Mouse (Mus musculus) neural tube, embryonic 15.5 days (tissue): Measurements from ENCODE around the gene Bola2. TPM values are rescaled to one million over a fixed set of nuclear protein-coding genes. Genes with fewer than 3 reads are reported as not detected.
A peak's percentile ranks its signal among the peaks of the same experiment; 100 is the strongest.

Source experiments
- ATAC-seq: fragments of 200-750 bp; cut with Nextera tagmentation; 2 replicates; pipeline ENCODE4 v1.8.0; 2017; ENCODE audit warnings: mild to moderate bottlenecking, moderate TSS enrichment, moderate library complexity; ENCODE audit not compliant: low FRiP score
- H3K27ac ChIP-seq: fragments of 300-500 bp; sonication (generic); replicated peaks from 2 replicates; pipeline ENCODE4 v1.5.1; 2015; ENCODE audit warnings: mild to moderate bottlenecking, inconsistent platforms
- H3K27me3 ChIP-seq: fragments of 300-500 bp; sonication (generic); replicated peaks from 2 replicates; pipeline ENCODE4 v1.6.1; 2015; ENCODE audit warnings: inconsistent platforms
- H3K36me3 ChIP-seq: fragments of 300-500 bp; sonication (generic); 2 replicates; pipeline ENCODE4 v1.6.1; 2015; ENCODE audit warnings: inconsistent platforms
- H3K4me1 ChIP-seq: fragments of 300-500 bp; sonication (generic); 2 replicates; pipeline ENCODE4 v1.6.1; 2015; ENCODE audit warnings: inconsistent platforms
- H3K4me2 ChIP-seq: fragments of 300-500 bp; sonication (generic); 2 replicates; pipeline ENCODE4 v1.6.1; 2015; ENCODE audit warnings: inconsistent platforms, mild to moderate bottlenecking, moderate library complexity
- H3K4me3 ChIP-seq: fragments of 300-500 bp; sonication (generic); replicated peaks from 2 replicates; pipeline ENCODE4 v1.5.1; 2015; ENCODE audit warnings: mild to moderate bottlenecking, inconsistent platforms
- H3K9ac ChIP-seq: fragments of 300-500 bp; sonication (generic); replicated peaks from 2 replicates; pipeline ENCODE4 v1.6.1; 2015; ENCODE audit warnings: mild to moderate bottlenecking, inconsistent platforms
- H3K9me3 ChIP-seq: fragments of 300-500 bp; sonication (generic); replicated peaks from 2 replicates; pipeline ENCODE4 v1.6.1; 2016; ENCODE audit warnings: inconsistent platforms
- WGBS: fragments of 180-500 bp; shearing (Covaris S2); methylation state at CpG from one replicate; pipeline ENCODE4 v1.1.7; 2015; ENCODE audit warnings: mixed read lengths; 5-methylcytosine and 5-hydroxymethylcytosine counted together
- polyA plus RNA-seq: library from polyadenylated mRNA; unstranded; fragments of >200 nt; fragmentation: Nextera tagmentation; extraction: Ambion mirVana; gene quantifications from 2 replicates; pipeline ENCODE4 v1.2.1, GENCODE M21; 2015

Gene Bola2
- polyA plus RNA-seq, 1 experiment from 2014 or later, result 154 TPM

GRCm38 (mm10) chr7:126691676-126692075 is 3.5 kb upstream of the Bola2 start:
- Histone ChIP-seq H3K4me3 (no peak overlapping the region), H3K27ac (no peak overlapping the region), H3K4me2 (no peak overlapping the region), H3K9ac (no peak overlapping the region), H3K9me3 (no peaks in the 10 kb centered on the region), H3K4me1 (peaks cover 27% of the 10 kb centered on the region), H3K36me3 (peaks cover 19% of the 10 kb centered on the region), H3K27me3 (no peaks in the 10 kb centered on the region)
- no peak for ATAC-seq
- 79% methylated on average over 5 of the region's 5 CpGs for WGBS

GRCm38 (mm10) chr7:126692426-126692825 is 2.8 kb upstream of the Bola2 start:
- H3K4me2 ChIP-seq, result no peak overlapping the region
- H3K4me1 ChIP-seq, result peaks cover 35% of the 10 kb centered on the region
- H3K27ac ChIP-seq, result no peak overlapping the region
- 96% methylated on average over 26 of the region's 26 CpGs for WGBS
- no peak for ATAC-seq
- H3K36me3 ChIP-seq, result peaks cover 22% of the 10 kb centered on the region
- H3K9ac ChIP-seq, result no peak overlapping the region
- no peaks in the 10 kb centered on the region for H3K9me3 ChIP-seq
- H3K27me3 ChIP-seq, result no peaks in the 10 kb centered on the region
- no peak overlapping the region for H3K4me3 ChIP-seq

DNA sequence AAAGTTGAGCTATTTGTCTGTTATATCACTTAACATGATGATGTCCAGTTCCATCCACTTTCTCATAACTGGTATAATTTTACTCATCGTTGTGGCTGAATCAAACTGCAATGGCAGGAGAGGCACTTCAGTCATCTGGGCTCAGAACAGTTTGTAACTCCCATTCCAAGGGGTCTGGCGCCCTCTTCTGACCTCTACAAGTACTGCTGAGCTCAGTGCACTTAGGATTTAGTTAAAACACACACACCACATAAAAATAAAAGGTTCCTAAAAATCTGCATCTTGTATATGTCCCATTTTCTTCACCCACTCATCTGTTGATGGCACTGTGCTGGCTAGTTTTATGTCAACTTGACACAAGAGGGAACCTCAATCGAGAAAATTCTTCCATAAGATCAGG is 1.9 kb upstream of the Bola2 start:
- WGBS, result 26% methylated on average over 3 of the region's 3 CpGs
- H3K4me2 ChIP-seq, result peak overlapping the region; percentile 95

DNA sequence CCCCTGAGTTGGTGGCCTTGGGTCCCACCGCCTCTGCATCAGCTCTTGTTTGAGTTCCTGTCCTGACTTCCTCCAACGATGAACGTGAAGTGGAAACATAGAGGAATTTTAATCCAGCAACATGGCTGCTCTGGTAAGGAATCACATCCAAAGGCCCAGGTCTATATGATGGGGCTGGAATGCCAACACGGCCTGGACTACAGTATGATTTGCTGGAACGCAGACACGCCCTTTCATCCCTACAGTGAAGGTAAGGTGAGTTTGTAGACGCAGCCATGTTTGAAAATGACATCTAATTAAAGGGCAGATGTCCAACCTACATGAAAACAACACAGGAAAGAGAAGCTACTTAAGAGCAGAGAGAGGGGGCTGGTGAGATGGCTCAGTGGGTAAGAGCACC is 1.4 kb upstream of the Bola2 start:
- no peak for ATAC-seq
- H3K27me3 ChIP-seq, result no peaks in the 10 kb centered on the region
- H3K27ac ChIP-seq, result no peak overlapping the region
- 89% methylated on average over 7 of the region's 7 CpGs for WGBS
- peaks cover 41% of the 10 kb centered on the region for H3K4me1 ChIP-seq
- peak overlapping the region; percentile 88; the same call in 1 of the 2 replicates for H3K4me3 ChIP-seq
- peak overlapping the region; percentile 95 for H3K4me2 ChIP-seq
- H3K9ac ChIP-seq, result no peak overlapping the region
- H3K36me3 ChIP-seq, result peaks cover 29% of the 10 kb centered on the region
- no peaks in the 10 kb centered on the region for H3K9me3 ChIP-seq

More for the DNA sequence above, 1.9 kb upstream of the Bola2 start:
- no peak for ATAC-seq
- Histone ChIP-seq H3K27ac (no peak overlapping the region), H3K27me3 (no peaks in the 10 kb centered on the region), H3K4me1 (peaks cover 41% of the 10 kb centered on the region), H3K36me3 (peaks cover 26% of the 10 kb centered on the region), H3K9ac (no peak overlapping the region), H3K9me3 (no peaks in the 10 kb centered on the region), H3K4me3 (0 out of 2 replicates have a peak overlapping the region, but pooled peaks have one; percentile 3)

- H3K9ac ChIP-seq, result peak overlapping the region; percentile 97
- peaks cover 37% of the 10 kb centered on the region for H3K36me3 ChIP-seq
- peak overlapping the region; percentile 95 for H3K4me2 ChIP-seq
- H3K9me3 ChIP-seq, result no peaks in the 10 kb centered on the region
- WGBS, result 14% methylated on average over 10 of the region's 10 CpGs
- H3K4me1 ChIP-seq, result peaks cover 42% of the 10 kb centered on the region
- peak overlapping the region; percentile 97 for H3K27ac ChIP-seq
- H3K27me3 ChIP-seq, result no peaks in the 10 kb centered on the region
- no peak for ATAC-seq
- peak overlapping the region; percentile 88 for H3K4me3 ChIP-seq
Observed at GRCm38 (mm10) chr7:126694441-126695051, 655 bp upstream of the Bola2 start.

DNA sequence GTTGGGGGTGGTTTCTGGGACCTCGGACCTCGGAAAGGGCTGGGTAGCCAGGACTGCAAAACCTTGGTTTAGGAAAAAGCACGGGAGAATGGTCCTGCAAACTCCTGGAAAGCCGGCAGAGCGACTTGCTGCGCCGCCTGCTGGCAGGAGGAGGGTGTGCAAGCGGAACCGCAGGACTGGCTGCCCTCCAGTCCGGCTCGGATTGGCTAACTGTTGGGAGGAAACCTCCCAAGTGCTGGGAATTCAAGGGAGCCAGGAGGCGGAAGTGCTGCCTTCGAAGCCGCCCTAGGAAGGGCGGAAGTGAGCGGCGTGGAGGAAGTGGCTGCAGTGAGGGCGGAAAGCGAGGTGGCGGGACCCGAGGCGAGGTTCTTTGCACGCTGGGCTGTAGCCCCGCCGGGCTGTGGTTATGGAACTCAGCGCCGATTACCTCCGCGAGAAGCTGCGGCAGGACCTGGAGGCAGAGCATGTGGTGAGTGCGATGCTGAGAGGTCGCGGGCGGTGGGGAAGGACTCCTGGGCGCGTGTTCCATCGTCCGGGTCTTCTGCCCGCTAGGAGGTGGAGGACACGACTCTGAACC is 518 bp downstream of the Bola2 start, which contains the start of gene Slx1b:
Gene Slx1b, minus strand, starts transcription at position 154 of the 577 bp plus-strand sequence.
- Histone ChIP-seq H3K9me3 (no peaks in the 10 kb centered on the region), H3K4me1 (peaks cover 50% of the 10 kb centered on the region), H3K4me2 (peak within 1 kb of the TSS; percentile 95), H3K27me3 (no peaks in the 10 kb centered on the region), H3K27ac (peak within 1 kb of the TSS; percentile 97), H3K36me3 (peaks cover 46% of the 10 kb centered on the region), H3K4me3 (peak within 1 kb of the TSS; percentile 88), H3K9ac (peak within 1 kb of the TSS; percentile 97)
- ATAC-seq, result peak; percentile 96
- 0% methylated on average over 40 of the region's 40 CpGs for WGBS

DNA sequence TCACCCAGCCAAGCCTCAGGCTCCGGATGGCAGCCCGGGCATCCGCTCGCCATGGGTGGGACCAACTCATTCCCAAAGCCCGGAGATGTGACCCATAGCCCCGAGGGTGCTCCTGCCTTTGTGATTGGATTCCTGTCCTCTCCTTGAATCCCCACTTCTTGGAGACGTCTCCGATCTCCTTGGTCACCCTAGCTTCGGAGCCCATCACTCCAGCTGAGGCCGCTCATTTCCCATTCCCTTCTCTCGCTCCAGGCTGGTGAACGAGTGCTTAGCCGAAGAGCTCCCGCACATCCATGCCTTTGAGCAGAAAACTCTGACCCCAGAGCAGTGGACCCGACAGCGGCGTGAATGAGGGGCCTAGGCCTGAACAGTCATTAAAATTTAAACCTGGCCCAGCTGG is 1.1 kb downstream of the Bola2 start:
- peak overlapping the region; percentile 97 for H3K27ac ChIP-seq
- H3K4me3 ChIP-seq, result peak overlapping the region; percentile 88
- 1% methylated on average over 17 of the region's 17 CpGs for WGBS
- no peaks in the 10 kb centered on the region for H3K27me3 ChIP-seq
- peaks cover 42% of the 10 kb centered on the region for H3K36me3 ChIP-seq
- H3K4me2 ChIP-seq, result peak overlapping the region; percentile 95
- H3K9ac ChIP-seq, result peak overlapping the region; percentile 80
- ATAC-seq, result peak; percentile 3; the same call in 1 of the 2 replicates
- H3K9me3 ChIP-seq, result no peaks in the 10 kb centered on the region
- peaks cover 56% of the 10 kb centered on the region for H3K4me1 ChIP-seq

- Histone ChIP-seq H3K36me3 (peaks cover 38% of the 10 kb centered on the region), H3K27me3 (no peaks in the 10 kb centered on the region), H3K27ac (no peak overlapping the region), H3K4me1 (peaks cover 62% of the 10 kb centered on the region), H3K4me3 (peak overlapping the region; percentile 88), H3K9ac (peak overlapping the region; percentile 80), H3K4me2 (peak overlapping the region; percentile 95), H3K9me3 (no peaks in the 10 kb centered on the region)
- no peak for ATAC-seq
- 71% methylated on average over 3 of the region's 3 CpGs for WGBS
Observed at GRCm38 (mm10) chr7:126696886-126697285, 1.7 kb downstream of the Bola2 start.

- H3K27me3 ChIP-seq, result no peaks in the 10 kb centered on the region
- H3K36me3 ChIP-seq, result peaks cover 31% of the 10 kb centered on the region
- H3K4me2 ChIP-seq, result no peak overlapping the region
- no peak overlapping the region for H3K4me3 ChIP-seq
- H3K9me3 ChIP-seq, result no peaks in the 10 kb centered on the region
- H3K27ac ChIP-seq, result no peak overlapping the region
- H3K4me1 ChIP-seq, result peaks cover 67% of the 10 kb centered on the region
- no peak overlapping the region for H3K9ac ChIP-seq
- ATAC-seq, result no peak
- 94% methylated on average over 8 of the region's 8 CpGs for WGBS
Observed at GRCm38 (mm10) chr7:126697838-126698237, 2.6 kb downstream of the Bola2 start.

GRCm38 (mm10) chr7:126700063-126701015 is 5.1 kb downstream of the Bola2 start:
- Histone ChIP-seq H3K4me2 (peak overlapping the region; percentile 69), H3K36me3 (peaks cover 31% of the 10 kb centered on the region), H3K27ac (no peak overlapping the region)

DNA sequence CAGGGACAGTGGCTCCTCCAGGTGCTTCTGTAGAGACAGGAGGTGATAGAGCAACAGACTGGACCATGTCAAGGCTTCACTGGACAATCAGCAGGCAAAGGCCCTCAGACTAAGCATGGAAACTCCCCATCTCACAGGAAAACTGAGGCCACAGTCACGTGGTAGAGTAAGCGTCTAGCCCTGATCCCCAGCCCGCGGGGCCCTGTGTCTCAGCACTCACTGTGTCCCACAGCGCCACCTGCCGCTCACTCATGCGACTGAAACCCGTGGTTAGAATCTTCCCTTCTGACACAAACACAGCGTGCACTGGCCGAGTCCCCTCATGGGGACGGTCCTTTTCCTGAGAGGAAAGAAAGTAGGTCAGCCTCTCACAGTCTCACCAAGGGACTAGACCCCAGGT is 5.9 kb downstream of the Bola2 start:
- WGBS, result under 1% methylated on average over 11 of the region's 11 CpGs
- peak overlapping the region; percentile 10; the same call in 1 of the 2 replicates for H3K4me3 ChIP-seq
- peaks cover 31% of the 10 kb centered on the region for H3K36me3 ChIP-seq
- 0 out of 2 replicates have a peak overlapping the region, but pooled peaks have one; percentile 2 for H3K9ac ChIP-seq
- H3K9me3 ChIP-seq, result no peaks in the 10 kb centered on the region
- H3K27me3 ChIP-seq, result no peaks in the 10 kb centered on the region
- ATAC-seq, result no peak
- peak overlapping the region; percentile 69 for H3K4me2 ChIP-seq
- H3K27ac ChIP-seq, result no peak overlapping the region
- H3K4me1 ChIP-seq, result peaks cover 69% of the 10 kb centered on the region

More at GRCm38 (mm10) chr7:126700063-126701015, 5.1 kb downstream of the Bola2 start:
- Histone ChIP-seq H3K27me3 (no peaks in the 10 kb centered on the region), H3K9me3 (no peaks in the 10 kb centered on the region), H3K4me3 (no peak overlapping the region; the same call in 1 of the 2 replicates), H3K9ac (no peak overlapping the region), H3K4me1 (peaks cover 68% of the 10 kb centered on the region)
- no peak for ATAC-seq
- WGBS, result 86% methylated on average over 25 of the region's 25 CpGs
